Comparison of ENCODE assay signal across 18 mouse cellular contexts in genomic region chr2:65198605-65199004, GRCm38 (mm10).
"Had no signal": no experiment of that assay in that cellular context is flagged by ENCODE, and none has a peak within 500 bp of the region (broad histone marks: within the 10 kb centered on the region; RNA-seq: fewer than 3 reads in every experiment).

No protein-coding gene starts in this region.

- DNase-seq: kidney, adult 2 months; kidney, postnatal 25 days; layer of hippocampus, adult 9-11 months; lung, adult 18-20 months; lung, postnatal 10 days; lung, postnatal 36 days; retina, postnatal 1 day; right cerebral cortex, postnatal 25 days; thymus, postnatal 36 days had no signal

- H3K9me3 ChIP-seq: lung, embryonic 15.5 days; midbrain, embryonic 15.5 days; neural tube, embryonic 12.5 days; neural tube, embryonic 15.5 days; stomach, embryonic 15.5 days had no signal

- H3K4me2 ChIP-seq: lung, embryonic 15.5 days; midbrain, embryonic 12.5 days; midbrain, embryonic 15.5 days; neural tube, embryonic 12.5 days; neural tube, embryonic 15.5 days; stomach, embryonic 15.5 days had no signal

- H3K27me3 ChIP-seq: lung, embryonic 15.5 days; midbrain, embryonic 12.5 days; midbrain, embryonic 15.5 days; neural tube, embryonic 12.5 days; neural tube, embryonic 15.5 days; stomach, embryonic 15.5 days had no signal

- H3K4me1 ChIP-seq: lung, embryonic 15.5 days; midbrain, embryonic 12.5 days; midbrain, embryonic 15.5 days; neural tube, embryonic 12.5 days; neural tube, embryonic 15.5 days; stomach, embryonic 15.5 days had no signal

- H3K4me3 ChIP-seq: layer of hippocampus, adult 2 months; lung, embryonic 15.5 days; midbrain, embryonic 12.5 days; midbrain, embryonic 15.5 days; neural tube, embryonic 12.5 days; neural tube, embryonic 15.5 days; stomach, embryonic 15.5 days had no signal

- ATAC-seq: midbrain, embryonic 15.5 days had no signal

- H3K36me3 ChIP-seq: lung, embryonic 15.5 days; midbrain, embryonic 12.5 days; midbrain, embryonic 15.5 days; neural tube, embryonic 12.5 days; neural tube, embryonic 15.5 days; stomach, embryonic 15.5 days had no signal

- H3K27ac ChIP-seq: kidney, postnatal 0 days; layer of hippocampus, adult 2 months; liver, embryonic 14.5 days; lung, embryonic 15.5 days; midbrain, embryonic 12.5 days; midbrain, embryonic 15.5 days; neural tube, embryonic 12.5 days; neural tube, embryonic 15.5 days; stomach, embryonic 15.5 days had no signal

- H3K9ac ChIP-seq: liver, embryonic 14.5 days; lung, embryonic 15.5 days; midbrain, embryonic 12.5 days; midbrain, embryonic 15.5 days; neural tube, embryonic 12.5 days; neural tube, embryonic 15.5 days; stomach, embryonic 15.5 days had no signal
